Mouse (Mus musculus): Measurements from ENCODE around the gene Rpl22.
A peak's percentile ranks its signal among the peaks of the same experiment; 100 is the strongest.

Gene Rpl22

DNA sequence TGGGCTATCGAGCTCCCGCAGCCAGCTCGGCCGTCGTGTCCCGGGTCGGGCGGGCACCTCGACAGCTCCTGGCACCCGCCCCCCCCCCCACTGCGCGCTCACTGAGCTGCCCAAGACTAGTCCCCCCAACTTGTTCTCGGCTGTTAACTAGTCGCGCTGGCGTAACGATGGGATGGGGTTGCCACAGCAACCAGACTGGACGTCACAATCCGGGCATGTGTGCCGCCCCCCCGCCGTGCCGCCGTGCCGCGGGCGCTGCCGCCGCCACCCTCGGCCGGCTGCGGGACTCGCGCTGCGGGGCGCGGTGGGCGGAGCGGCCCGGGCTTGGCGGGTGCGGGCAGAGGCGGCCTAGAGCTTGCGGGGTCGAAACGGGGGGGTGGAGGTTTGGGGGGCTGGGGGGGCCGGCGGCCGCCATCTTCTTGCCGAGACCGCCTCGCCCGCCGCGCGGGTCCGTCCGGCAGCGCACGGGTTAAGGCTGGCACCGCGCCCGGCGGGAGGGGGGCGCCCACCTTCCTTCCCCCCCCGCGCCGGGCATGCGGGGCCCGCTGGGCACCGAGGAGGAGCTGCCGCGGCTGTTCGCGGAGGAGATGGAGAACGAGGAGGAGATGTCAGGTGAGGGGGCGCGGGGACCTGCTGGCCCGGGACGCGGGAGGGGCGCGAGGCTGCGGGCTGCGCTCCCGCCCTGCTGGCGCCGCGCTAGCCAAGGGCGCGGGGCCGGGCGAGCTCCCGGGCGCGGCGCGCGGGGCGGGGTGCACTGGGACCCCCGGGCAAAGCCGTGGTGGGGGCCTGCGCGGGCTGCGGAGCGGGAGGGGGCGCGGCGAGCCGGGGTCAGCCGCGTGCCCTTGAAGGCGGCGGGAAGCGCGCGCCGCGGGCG, 13.1 kb downstream of the Rpl22 start, which contains the start of gene Chd5:
Gene Chd5 (plus strand): TSS at position 233 of the 874 bp plus-strand sequence.
- DNase-seq (ENCODE audit: low read depth) = no peak

DNA sequence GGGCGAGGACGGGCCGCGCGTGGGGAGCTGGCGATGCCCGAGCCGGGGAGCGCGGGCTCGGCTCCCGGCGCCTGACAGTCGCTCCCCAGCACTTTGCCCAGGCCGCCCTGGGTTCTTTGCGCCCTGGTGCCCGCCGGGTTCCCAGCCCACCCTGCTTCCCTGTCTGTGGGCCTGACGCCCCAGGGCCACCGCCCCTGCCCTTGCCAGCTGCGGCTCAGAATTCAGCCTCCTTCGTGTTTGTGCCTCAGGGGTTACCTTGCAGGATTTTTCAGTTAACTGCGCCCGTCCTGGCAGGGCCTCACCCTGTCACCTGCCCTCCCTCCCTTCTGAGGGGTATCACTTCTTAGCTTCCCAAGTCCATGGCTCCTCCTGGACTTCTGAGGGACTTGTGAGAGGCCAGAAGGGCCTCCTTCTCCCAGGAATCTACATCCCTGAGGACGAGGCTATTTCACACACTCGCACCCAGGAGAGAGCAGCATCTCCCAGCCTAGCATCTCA, 13.8 kb downstream of the Rpl22 start:
- no peak for DNase-seq (ENCODE audit: low read depth)

- DNase-seq (ENCODE audit: low read depth) = peak; percentile 57
Measured at GRCm38 (mm10) chr4:152340584-152341284, 15.2 kb downstream of the Rpl22 start.

DNA sequence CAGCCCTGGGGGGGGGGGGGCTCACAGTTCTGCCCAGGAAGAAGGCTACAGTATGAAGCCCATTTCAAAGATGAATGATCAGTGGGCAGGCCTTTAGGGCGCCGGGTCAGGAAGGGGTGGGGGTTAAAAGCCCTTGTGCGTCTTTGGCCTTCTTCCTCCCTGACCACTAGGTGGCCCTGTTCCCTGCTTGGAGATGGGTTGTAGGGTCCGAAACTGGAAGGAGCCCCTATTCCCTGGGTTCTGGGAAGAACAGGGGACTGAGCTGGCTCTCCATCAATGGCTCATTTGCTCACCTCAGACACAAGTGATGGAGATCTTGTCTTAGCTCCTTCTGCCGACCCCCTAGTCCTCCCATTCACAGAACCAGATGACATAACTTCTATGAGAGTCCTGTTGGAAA, 17.8 kb downstream of the Rpl22 start:
- peak; percentile 43 for DNase-seq (ENCODE audit: low read depth)

DNA sequence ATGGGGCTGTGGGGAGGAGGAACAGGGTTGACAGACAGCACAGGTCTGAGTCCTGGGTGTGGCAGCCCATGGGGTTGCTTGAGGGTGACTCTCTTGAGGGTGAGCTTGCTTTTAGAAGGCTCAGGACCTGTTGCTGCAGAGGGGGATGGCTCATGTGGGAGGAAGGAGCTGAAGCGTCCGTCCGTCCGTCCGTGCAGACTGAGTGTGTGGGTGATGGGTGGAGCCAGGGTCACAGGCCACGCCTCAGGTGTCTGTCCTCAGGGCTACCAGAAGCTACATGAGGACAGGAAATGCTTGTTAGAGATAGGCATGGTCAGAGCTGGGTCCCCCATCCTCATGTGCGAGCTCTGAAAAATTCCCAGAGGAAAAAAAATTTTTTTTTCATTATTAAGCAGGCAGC, 19.1 kb downstream of the Rpl22 start:
- DNase-seq (ENCODE audit: low read depth) = no peak

DNA sequence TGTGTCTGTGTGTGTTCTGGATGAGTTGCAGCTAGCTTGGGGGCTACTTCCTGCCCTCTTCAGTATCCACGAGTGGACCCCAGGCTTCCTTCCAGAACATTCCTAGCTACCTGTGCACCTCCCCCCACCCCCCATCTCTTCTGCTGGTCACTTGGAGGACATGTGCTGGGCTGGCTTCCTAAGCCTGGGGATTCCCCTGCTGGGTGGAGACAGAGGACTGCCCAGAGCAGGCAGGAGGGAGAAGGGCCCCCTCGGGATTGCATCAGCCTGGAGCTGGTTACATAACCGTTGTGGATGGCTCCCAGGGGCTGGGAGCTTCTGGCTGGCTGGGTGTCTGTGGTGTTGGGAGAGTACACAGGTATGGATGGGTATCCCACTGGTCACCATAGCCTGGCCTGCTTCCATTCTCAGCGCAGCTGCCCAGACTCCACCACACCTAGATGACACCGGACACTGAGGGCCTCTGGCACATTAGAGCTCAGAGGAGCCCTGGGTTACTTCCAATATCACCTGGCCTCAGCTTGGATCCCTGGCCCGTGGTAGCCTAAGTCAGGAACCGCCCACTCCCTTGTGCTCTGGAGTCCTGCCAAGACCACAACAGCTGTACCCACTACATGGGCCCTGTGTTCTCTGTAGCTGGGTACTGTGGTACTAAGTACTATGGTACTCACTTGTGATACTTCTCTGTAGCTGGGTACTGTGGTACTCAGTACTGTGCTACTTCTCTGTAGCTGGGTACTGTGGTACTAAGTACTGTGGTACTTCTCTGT, 19.8 kb downstream of the Rpl22 start:
- DNase-seq (ENCODE audit: low read depth) = no peak

DNA sequence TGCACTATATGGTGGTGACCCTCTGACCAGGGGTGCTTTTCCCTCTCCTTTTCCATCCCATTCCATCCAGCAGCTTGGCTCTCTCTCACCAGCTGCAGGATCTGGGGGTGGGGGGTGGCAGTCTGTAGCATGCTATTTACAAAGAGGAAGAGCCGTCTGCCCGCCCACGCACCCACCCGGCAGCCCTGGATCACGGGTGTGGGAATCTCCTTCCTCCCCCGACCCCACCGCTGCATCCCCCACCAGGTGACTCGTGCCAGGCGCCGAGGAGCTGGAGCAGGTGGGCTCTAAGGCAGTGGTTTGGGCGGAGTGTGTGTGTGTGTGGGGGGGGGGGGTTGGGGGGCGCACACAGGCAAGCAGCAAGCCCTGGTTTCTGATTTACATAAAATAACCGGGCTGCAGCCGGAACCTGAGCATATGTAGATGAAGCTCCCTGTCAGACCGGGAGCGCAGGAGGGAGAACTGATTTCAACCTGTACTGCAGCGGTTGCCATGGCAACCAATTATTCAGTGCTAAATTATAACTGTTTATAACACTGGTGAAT, 24.4 kb downstream of the Rpl22 start:
- peak; percentile 38 for DNase-seq (ENCODE audit: low read depth)

- no peak for DNase-seq (ENCODE audit: low read depth)
Measured at GRCm38 (mm10) chr4:152350722-152351421, 25.3 kb downstream of the Rpl22 start.

GRCm38 (mm10) chr4:152351422-152352305, 26.1 kb downstream of the Rpl22 start:
- DNase-seq (ENCODE audit: low read depth) = no peak

GRCm38 (mm10) chr4:152353886-152354637, 28.5 kb downstream of the Rpl22 start:
- no peak for DNase-seq (ENCODE audit: low read depth)

- no peak for DNase-seq (ENCODE audit: low read depth)
Measured at GRCm38 (mm10) chr4:152355672-152356071, 30.1 kb downstream of the Rpl22 start.

- DNase-seq (ENCODE audit: low read depth) = no peak
Measured at GRCm38 (mm10) chr4:152359700-152360099, 34.2 kb downstream of the Rpl22 start.

- DNase-seq (ENCODE audit: low read depth) = peak; percentile 45
Measured at GRCm38 (mm10) chr4:152360855-152361254, 35.3 kb downstream of the Rpl22 start.

GRCm38 (mm10) chr4:152362180-152362579, 36.6 kb downstream of the Rpl22 start:
- DNase-seq (ENCODE audit: low read depth) = peak; percentile 38

DNA sequence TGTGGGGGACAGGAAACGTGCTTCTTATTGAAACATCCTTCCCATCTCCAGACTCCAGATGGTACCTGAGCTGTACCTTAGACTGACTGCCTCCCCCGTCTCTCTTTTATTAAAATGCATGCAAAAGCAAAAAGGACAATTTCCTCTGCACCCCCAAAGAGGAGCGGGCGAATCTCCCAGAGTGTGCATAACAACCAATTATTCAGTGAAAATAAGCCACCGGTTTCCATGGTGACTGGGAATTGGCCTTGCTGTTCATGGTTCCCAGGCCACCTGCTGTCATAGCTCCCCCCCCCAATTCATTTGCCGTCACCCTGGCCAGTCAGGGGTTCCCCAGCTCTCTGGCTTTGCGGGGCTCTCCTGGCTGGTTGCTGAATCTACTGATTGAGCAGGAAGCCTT, 39.7 kb downstream of the Rpl22 start:
- no peak for DNase-seq (ENCODE audit: low read depth)

GRCm38 (mm10) chr4:152382528-152383252, 57.1 kb downstream of the Rpl22 start:
- DNase-seq (ENCODE audit: low read depth) = no peak
